Mouse (Mus musculus) heart, embryonic 10.5 days (tissue): Measurements from ENCODE around the gene Erbin. TPM values are rescaled to one million over a fixed set of nuclear protein-coding genes. Genes with fewer than 3 reads are reported as not detected.

Experiments used
- DNase-seq: peaks from one replicate; pipeline ENCODE4 v3.0.0-alpha.2; 2017; ENCODE audit warnings: low spot score
- H3K27ac ChIP-seq: fragments of 300-500 bp; sonication (generic); 2 replicates; pipeline ENCODE4 v1.5.1; 2016; ENCODE audit warnings: mild to moderate bottlenecking
- H3K27me3 ChIP-seq: fragments of 300-500 bp; sonication (generic); 2 replicates; pipeline ENCODE4 v1.6.1; 2016; ENCODE audit warnings: mild to moderate bottlenecking; ENCODE audit not compliant: poor library complexity, insufficient read depth, severe bottlenecking
- H3K36me3 ChIP-seq: fragments of 300-500 bp; sonication (generic); 2 replicates; pipeline ENCODE4 v1.6.1; 2016; ENCODE audit warnings: mild to moderate bottlenecking, moderate library complexity
- H3K4me1 ChIP-seq: fragments of 300-500 bp; sonication (generic); 2 replicates; pipeline ENCODE4 v1.6.1; 2016; ENCODE audit warnings: mild to moderate bottlenecking
- H3K4me3 ChIP-seq: fragments of 300-500 bp; sonication (generic); 2 replicates; pipeline ENCODE4 v1.5.1; 2016; ENCODE audit warnings: mild to moderate bottlenecking, moderate library complexity
- H3K9me3 ChIP-seq: fragments of 300-500 bp; sonication (generic); 2 replicates; pipeline ENCODE4 v1.6.1; 2016; ENCODE audit warnings: mild to moderate bottlenecking, moderate library complexity
- WGBS: fragments of 180-500 bp; shearing (Covaris S2); methylation state at CpG from one replicate; pipeline ENCODE4 v1.1.7; 2016; 5-methylcytosine and 5-hydroxymethylcytosine counted together
- polyA plus RNA-seq: library from polyadenylated mRNA; unstranded; fragments of >200 nt; fragmentation: Nextera tagmentation; extraction: Ambion mirVana; gene quantifications from 2 replicates; pipeline ENCODE4 v1.2.1, GENCODE M21; 2016

Gene Erbin
- polyA plus RNA-seq, 1 experiment from 2014 or later = 11.2 TPM

DNA sequence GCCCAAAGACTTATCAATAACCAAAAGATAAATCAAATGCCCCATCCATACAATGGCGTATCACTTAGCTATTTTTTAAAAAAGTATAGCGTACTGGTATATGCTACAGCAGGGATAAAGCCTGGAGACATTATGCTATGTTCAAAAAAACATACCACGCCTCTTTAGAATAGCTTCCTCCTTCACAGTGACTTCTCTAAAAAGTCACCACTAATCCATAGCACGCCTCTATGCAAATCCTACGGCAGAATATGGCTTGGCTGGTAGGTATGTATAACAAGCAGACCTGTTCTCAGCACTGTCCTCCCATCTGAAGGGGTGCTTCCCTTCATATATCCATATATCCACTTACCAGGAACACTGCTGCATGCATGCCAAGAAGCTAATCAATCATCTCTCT is 27.2 kb downstream of the Erbin start:
- H3K27ac ChIP-seq = no peak overlapping the region
- 95% methylated on average over 5 of the region's 5 CpGs for WGBS
- H3K4me3 ChIP-seq = no peak overlapping the region
- no peaks in the 10 kb centered on the region for H3K27me3 ChIP-seq
- no peaks in the 10 kb centered on the region for H3K4me1 ChIP-seq
- peaks cover 4% of the 10 kb centered on the region for H3K36me3 ChIP-seq
- no peaks in the 10 kb centered on the region for H3K9me3 ChIP-seq
- no peak for DNase-seq

DNA sequence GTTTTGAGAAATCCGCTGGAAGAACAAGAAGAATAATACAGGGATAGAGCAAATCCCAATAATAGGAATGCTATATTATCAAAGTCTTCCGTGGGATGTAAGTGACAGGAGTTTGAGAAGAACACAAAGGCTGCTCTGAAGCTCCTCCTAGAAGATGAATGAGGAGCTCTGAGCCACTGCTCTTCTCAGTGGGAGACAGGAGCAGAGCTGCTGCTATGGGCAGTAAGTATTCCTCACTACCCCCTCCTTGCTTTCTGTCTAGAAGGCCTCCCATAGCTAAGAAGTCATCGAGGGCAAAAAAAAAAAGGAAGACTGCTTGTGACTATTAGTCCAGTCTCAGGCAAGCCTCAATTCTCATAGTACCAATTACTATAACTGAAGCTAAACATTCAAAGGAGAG is 30.3 kb downstream of the Erbin start:
- Histone ChIP-seq H3K4me3 (no peak overlapping the region), H3K27me3 (no peaks in the 10 kb centered on the region), H3K9me3 (no peaks in the 10 kb centered on the region), H3K27ac (no peak overlapping the region), H3K36me3 (peaks cover 3% of the 10 kb centered on the region; the same call in 1 of the 2 replicates), H3K4me1 (no peaks in the 10 kb centered on the region)
- 65% methylated on average over 3 of the region's 3 CpGs for WGBS
- no peak for DNase-seq

DNA sequence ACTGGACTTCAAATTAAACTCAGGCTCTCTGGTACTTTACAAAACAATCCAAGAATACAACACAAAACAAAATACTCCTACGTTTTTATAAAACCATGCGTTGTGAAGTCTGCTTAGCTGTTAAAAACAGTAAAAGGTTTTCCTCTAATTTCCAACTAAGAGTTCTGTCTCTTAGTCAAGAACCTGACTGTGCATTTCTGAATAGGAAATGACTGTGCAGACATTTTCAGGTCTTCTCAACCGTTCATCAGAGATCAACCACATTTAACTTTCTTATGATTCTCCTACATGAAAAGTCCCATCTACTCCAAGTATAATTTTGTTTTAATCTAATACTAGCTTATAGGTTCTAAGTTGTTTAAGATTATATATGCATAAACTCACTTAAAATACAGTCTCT is 33.8 kb downstream of the Erbin start:
- no peak overlapping the region for H3K4me3 ChIP-seq
- H3K4me1 ChIP-seq = no peaks in the 10 kb centered on the region
- no peak for DNase-seq
- H3K27ac ChIP-seq = no peak overlapping the region
- WGBS = 86% methylated on average over 3 of the region's 3 CpGs
- peaks cover 10% of the 10 kb centered on the region; the same call in 1 of the 2 replicates for H3K36me3 ChIP-seq
- H3K9me3 ChIP-seq = no peaks in the 10 kb centered on the region
- H3K27me3 ChIP-seq = no peaks in the 10 kb centered on the region

DNA sequence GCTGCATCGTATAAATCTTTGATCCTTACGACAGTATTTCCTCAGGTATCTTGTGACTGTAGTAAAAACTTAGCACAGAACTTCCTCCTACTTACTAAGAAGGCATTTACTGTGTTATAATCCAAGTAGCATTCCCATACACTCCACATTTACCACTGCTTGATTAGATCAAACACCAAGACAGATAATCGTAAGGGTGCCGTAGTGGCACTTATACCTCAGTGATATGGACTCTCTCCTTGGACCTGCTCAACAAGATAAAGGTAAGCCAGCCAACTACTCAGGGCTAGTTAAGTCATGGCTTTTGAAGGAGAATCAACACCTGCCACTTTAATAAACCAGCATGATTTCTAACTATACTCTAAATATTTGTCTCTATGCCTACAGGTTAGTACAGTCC is 39.1 kb downstream of the Erbin start:
- DNase-seq = no peak
- WGBS = 85% methylated on average over 4 of the region's 4 CpGs
- H3K36me3 ChIP-seq = peaks cover 32% of the 10 kb centered on the region
- no peak overlapping the region for H3K4me3 ChIP-seq
- H3K4me1 ChIP-seq = no peaks in the 10 kb centered on the region
- H3K27ac ChIP-seq = no peak overlapping the region
- no peaks in the 10 kb centered on the region for H3K27me3 ChIP-seq
- H3K9me3 ChIP-seq = no peaks in the 10 kb centered on the region

DNA sequence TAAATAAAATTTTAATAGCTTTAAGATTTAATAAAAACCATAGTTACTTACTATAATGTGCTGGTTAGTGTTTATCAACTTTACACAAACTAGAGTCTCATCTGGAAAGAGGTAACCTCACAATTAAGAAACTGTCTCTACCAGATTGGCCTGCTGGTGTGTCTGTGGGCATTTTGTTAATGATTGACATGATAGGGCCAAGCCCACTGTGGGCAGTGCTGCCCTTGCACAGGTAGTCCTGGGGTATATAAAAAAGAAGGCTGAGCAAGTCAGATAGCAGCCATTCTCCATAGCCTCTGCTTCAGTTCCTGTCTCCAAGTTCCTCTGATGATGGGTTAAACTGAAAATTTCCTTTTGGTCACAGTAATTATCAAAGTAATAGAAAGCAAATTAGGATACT is 43.6 kb downstream of the Erbin start:
- no peak overlapping the region for H3K27ac ChIP-seq
- peaks cover 21% of the 10 kb centered on the region for H3K36me3 ChIP-seq
- H3K4me3 ChIP-seq = no peak overlapping the region
- DNase-seq = no peak
- H3K4me1 ChIP-seq = no peaks in the 10 kb centered on the region
- no peaks in the 10 kb centered on the region for H3K9me3 ChIP-seq
- no peaks in the 10 kb centered on the region for H3K27me3 ChIP-seq

DNA sequence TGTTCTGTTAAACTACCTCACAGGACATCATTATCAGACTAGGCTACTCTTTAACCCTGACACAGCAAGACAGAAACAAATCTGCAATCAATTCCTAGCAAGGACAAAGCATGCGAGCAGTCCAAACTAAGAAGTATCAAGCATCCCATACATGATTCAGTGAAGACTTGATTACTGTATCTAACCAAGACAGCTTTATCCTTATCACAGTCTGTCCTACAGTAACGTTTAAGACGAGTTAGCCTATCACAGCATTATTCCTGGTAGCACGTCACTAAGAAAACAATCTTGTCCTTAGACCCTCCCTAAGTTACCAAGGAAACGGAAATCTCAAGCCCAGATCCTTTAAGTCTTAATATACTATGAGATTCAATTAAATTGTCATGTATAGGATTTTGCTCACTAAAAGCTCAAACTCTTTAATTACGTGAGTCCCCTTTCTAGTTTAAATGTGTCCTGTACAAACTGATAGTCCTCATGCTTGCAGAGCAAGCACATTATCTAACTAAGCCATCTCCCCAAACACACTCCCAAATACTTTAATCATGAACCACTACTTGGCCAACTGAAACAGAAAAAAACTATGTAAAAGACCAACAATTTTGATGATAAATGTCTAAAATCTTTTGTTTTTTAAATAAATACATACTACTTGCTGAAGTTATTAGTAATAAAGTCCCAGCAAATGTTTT is 44.3 kb downstream of the Erbin start:
- Histone ChIP-seq H3K36me3 (peaks cover 19% of the 10 kb centered on the region), H3K4me3 (no peak overlapping the region), H3K4me1 (no peaks in the 10 kb centered on the region), H3K9me3 (no peaks in the 10 kb centered on the region), H3K27ac (no peak overlapping the region), H3K27me3 (no peaks in the 10 kb centered on the region)
- 67% methylated on average over 6 of the region's 6 CpGs for WGBS
- no peak for DNase-seq

DNA sequence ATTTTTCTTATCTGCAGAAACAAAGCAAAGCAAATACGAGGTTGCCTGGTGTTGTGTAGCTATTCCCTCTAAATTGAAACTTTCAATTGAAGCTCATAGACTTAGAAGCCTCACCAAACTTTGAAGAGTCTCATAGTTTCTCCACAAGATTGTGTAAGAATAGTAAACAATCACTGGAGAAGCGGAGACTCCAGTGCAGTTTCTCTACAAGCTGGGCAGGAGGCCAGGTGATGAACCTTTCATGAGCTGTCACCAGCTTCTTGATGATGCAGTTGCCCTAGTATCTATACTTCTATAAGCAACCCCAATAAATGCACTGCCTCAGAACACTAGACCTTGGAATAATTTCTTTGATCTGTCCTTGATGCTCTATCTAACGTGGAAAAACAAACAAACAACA is 49.5 kb downstream of the Erbin start:
- H3K36me3 ChIP-seq = peaks cover 7% of the 10 kb centered on the region
- no peak overlapping the region for H3K4me3 ChIP-seq
- no peak overlapping the region for H3K27ac ChIP-seq
- H3K4me1 ChIP-seq = no peaks in the 10 kb centered on the region
- H3K27me3 ChIP-seq = no peaks in the 10 kb centered on the region
- no peak for DNase-seq
- no peaks in the 10 kb centered on the region for H3K9me3 ChIP-seq
- WGBS = 77% methylated on average over 3 of the region's 3 CpGs

DNA sequence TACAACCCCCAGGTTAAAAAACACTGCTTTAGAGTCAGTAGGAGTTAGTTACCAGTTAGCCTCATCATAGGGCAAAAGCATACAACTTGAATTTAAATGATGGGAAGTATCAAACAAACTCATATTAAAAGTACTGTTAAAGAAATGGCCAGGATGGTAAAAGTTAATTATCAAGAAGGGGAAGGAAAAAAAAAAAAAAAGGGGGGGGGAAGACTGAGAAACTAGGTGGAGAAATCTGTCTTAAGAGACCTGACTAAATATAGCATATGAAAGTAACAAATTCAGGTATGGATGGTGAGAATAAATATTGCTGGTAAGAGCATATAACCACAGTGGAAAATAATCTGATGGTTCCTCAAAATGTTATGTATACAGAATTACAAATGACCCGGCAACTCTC is 50.2 kb downstream of the Erbin start:
- no peak for DNase-seq
- no peaks in the 10 kb centered on the region for H3K27me3 ChIP-seq
- H3K36me3 ChIP-seq = peaks cover 8% of the 10 kb centered on the region
- 91% methylated on average over 1 of the region's 1 CpGs for WGBS
- H3K4me1 ChIP-seq = no peaks in the 10 kb centered on the region
- no peaks in the 10 kb centered on the region for H3K9me3 ChIP-seq
- H3K27ac ChIP-seq = no peak overlapping the region
- H3K4me3 ChIP-seq = no peak overlapping the region

DNA sequence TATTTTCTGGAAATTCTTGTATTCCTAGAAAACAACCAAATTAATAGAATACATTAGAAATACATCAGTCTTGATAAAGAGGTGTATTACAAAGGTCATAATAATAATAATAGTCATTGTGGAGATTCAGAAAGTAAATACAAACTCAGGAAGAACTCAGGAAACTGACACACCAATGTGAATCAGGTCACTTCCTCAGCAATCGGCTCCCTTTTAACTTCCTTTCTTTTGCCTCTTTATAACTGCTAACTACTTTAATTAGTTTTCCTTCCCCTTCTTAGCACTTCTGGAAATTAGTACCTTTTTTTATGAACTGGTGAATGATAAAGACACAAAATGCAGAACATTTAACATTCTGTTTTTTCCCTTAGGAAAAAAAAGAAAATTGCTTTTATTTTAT is 51.4 kb downstream of the Erbin start:
- Histone ChIP-seq H3K4me1 (no peaks in the 10 kb centered on the region), H3K4me3 (no peak overlapping the region), H3K27ac (no peak overlapping the region), H3K9me3 (no peaks in the 10 kb centered on the region), H3K27me3 (no peaks in the 10 kb centered on the region), H3K36me3 (peaks cover 14% of the 10 kb centered on the region)
- WGBS = 53% methylated on average over 1 of the region's 1 CpGs
- DNase-seq = no peak

DNA sequence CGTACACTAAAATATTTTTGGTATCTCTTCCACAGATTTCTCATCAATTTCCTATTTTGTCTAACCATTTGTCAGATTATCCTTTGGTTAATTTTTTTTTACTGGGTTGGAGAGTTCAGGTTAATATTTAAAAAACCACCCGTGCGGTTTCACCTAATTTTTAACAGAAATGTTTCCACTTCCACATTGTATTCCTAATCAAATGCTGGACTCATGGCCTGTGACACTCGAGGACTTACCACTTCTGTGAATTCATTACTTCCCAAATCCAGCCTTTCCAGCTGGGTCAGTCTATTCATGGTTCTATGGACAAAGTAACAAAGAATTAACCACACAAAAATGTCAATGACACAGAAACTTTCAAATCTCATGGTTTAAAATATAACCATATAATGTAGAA is 58.3 kb downstream of the Erbin start:
- Histone ChIP-seq H3K27me3 (no peaks in the 10 kb centered on the region), H3K9me3 (no peaks in the 10 kb centered on the region), H3K27ac (no peak overlapping the region), H3K4me1 (no peaks in the 10 kb centered on the region), H3K4me3 (no peak overlapping the region), H3K36me3 (peaks cover 34% of the 10 kb centered on the region)
- DNase-seq = no peak
- WGBS = 88% methylated on average over 4 of the region's 4 CpGs

DNA sequence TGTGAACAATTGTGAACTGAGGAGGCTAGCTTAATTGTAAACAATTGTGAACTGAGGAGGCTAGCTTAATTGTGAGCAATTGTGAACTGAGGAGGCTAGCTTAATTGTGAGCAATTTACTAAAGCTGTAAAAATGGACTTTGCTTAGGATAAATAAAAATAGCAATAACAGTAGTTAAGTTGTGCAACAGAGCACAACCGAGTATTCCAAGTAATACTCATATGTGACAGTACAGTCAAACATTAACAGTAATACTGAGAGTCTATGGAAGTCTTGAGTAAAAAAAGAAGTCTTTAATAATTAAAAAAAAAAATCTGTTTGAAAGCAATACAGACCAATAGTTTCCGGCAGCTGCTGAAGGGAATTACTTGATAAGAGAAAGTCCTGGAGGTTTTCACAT is 61.3 kb downstream of the Erbin start:
- 68% methylated on average over 2 of the region's 2 CpGs for WGBS
- no peaks in the 10 kb centered on the region for H3K9me3 ChIP-seq
- H3K27me3 ChIP-seq = no peaks in the 10 kb centered on the region
- H3K36me3 ChIP-seq = peaks cover 47% of the 10 kb centered on the region
- no peak overlapping the region for H3K4me3 ChIP-seq
- H3K27ac ChIP-seq = no peak overlapping the region
- no peaks in the 10 kb centered on the region for H3K4me1 ChIP-seq
- DNase-seq = no peak

DNA sequence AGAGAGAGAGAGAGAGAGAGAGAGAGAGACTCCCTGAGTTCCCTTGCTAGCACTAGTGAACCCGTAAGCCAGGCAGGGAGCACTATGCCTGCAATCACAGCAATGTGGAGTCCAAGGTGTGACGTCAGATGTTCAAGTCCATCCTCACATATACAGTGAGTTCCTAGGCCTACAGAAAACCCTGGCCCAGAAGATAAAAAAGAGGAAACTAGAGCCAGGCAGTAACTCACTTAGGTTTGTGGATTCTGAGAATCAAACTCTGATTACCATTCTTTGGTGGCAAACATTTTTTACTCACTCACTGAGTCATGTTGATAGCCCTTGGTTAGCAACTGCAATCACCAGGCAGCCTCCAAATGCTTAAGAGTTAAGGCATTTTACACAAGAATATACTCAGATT is 72.7 kb downstream of the Erbin start:
- no peak for DNase-seq
- peaks cover 53% of the 10 kb centered on the region for H3K36me3 ChIP-seq
- H3K27me3 ChIP-seq = no peaks in the 10 kb centered on the region
- 85% methylated on average over 2 of the region's 2 CpGs for WGBS
- no peaks in the 10 kb centered on the region for H3K9me3 ChIP-seq
- H3K4me1 ChIP-seq = no peaks in the 10 kb centered on the region
- no peak overlapping the region for H3K27ac ChIP-seq
- H3K4me3 ChIP-seq = no peak overlapping the region

DNA sequence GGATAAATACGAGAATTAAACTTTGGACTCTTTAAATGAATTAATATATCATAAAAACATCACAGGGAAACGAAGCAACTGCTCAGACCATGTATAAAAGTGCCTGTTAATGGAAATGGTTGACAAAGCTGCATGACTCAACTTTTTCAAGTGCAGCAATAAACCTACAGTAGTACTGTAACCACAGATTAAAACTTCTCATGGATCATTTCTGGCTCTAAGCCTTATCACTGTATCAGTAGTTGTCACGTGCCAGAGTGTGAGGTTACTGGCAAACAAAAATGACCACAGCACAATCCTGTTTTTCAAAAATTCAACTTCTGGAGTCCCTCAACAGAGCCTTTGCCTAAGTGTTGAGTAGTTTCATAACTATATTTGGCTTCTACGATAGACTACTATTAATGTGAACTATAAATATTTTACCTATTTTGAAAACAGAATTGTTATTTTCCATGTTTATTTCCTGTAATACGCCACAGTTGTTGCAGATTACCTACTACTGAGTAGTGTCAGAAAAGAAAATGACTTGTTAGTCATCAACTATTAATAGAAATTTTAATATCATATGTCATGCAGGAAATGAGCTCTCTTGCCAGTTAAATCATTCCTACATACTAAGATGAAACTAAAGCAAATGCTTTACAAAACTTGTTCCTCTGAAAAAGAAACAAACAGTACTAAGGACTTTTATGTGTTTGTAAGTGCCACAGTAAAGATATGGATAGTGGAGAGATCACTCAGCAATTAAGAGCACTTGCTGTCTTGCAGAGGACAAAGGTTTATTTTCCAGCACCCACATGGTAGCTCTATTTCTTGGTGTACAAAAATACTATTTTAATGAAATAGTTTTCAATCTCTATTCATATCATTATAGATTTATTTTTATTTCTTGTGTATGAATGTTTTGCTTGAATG is 78.8 kb downstream of the Erbin start:
- 84% methylated on average over 5 of the region's 5 CpGs for WGBS
- Histone ChIP-seq H3K9me3 (no peaks in the 10 kb centered on the region), H3K4me3 (no peak overlapping the region), H3K4me1 (no peaks in the 10 kb centered on the region), H3K36me3 (peaks cover 76% of the 10 kb centered on the region), H3K27ac (no peak overlapping the region), H3K27me3 (no peaks in the 10 kb centered on the region)
- no peak for DNase-seq
